Mouse (Mus musculus) C2C12 (cell line): ENCODE data around the gene Hsd17b6.

Experiments used
- CEBPB ChIP-seq: IDR thresholded peaks from one replicate; pipeline ENCODE4 v1.6.1; 2011; ENCODE audit warnings: low read depth, mild to moderate bottlenecking, control low read depth, moderate library complexity
- CTCF ChIP-seq: IDR thresholded peaks from one replicate; pipeline ENCODE4 v1.5.1; 2011; ENCODE audit not compliant: control insufficient read depth, insufficient read depth, insufficient read length
- FOSL1 ChIP-seq: IDR thresholded peaks from one replicate; pipeline ENCODE4 v1.8.0; 2011; ENCODE audit warnings: mild to moderate bottlenecking, low read length; ENCODE audit not compliant: poor library complexity, insufficient read depth, severe bottlenecking
- MAX ChIP-seq: IDR thresholded peaks from one replicate; pipeline ENCODE4 v1.6.1; 2011; ENCODE audit warnings: mild to moderate bottlenecking, control low read depth
- MYOD1 ChIP-seq: IDR thresholded peaks from one replicate; pipeline ENCODE4 v1.6.1; 2011; ENCODE audit warnings: low read depth; ENCODE audit not compliant: control insufficient read depth, insufficient read length
- USF1 ChIP-seq: IDR thresholded peaks from one replicate; pipeline ENCODE4 v1.6.1; 2011; ENCODE audit warnings: low read depth, mild to moderate bottlenecking, control low read depth, moderate library complexity

DNA sequence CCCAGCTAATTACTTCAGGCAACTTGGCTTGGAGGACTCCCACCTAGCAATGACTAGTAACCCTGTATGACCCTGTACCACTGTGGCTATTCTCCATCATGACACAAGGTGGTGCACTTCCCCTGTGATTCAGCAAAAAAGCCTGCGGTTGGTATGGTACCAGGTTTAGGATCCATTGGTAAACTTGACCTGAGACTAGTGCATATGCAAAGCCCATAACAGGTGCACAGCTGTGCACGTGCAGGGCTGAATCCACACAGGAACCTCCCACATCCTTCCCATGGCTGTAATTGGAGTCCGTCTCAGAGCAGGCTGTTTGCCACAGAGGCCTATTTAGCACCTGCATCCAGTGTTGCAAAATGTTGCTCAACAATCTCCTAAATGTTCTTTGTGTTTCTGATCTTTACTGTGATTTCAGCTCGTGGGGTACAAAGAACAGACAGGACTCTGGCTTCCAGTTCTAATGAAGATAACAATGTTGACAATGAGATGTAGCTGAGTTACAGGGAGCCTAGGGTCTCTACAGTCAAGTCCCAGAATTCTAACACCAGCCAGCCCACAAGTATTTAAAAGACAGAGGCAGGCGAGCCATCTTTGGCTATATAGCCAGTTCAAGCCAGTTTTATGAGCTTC lies 61.9 kb downstream of the Hsd17b6 start:
- TF ChIP-seq CTCF (peak; percentile 78), MYOD1 (no peak), USF1 (no peak), MAX (no peak), CEBPB (peak; percentile 35), FOSL1 (no peak)
